Mouse (Mus musculus): ENCODE data around the gene Aamp. TPM values are rescaled to one million over a fixed set of nuclear protein-coding genes. Genes with fewer than 3 reads are reported as not detected.

The Aamp gene
- polyA plus RNA-seq, 1 experiment from 2014 or later: 130 TPM

DNA sequence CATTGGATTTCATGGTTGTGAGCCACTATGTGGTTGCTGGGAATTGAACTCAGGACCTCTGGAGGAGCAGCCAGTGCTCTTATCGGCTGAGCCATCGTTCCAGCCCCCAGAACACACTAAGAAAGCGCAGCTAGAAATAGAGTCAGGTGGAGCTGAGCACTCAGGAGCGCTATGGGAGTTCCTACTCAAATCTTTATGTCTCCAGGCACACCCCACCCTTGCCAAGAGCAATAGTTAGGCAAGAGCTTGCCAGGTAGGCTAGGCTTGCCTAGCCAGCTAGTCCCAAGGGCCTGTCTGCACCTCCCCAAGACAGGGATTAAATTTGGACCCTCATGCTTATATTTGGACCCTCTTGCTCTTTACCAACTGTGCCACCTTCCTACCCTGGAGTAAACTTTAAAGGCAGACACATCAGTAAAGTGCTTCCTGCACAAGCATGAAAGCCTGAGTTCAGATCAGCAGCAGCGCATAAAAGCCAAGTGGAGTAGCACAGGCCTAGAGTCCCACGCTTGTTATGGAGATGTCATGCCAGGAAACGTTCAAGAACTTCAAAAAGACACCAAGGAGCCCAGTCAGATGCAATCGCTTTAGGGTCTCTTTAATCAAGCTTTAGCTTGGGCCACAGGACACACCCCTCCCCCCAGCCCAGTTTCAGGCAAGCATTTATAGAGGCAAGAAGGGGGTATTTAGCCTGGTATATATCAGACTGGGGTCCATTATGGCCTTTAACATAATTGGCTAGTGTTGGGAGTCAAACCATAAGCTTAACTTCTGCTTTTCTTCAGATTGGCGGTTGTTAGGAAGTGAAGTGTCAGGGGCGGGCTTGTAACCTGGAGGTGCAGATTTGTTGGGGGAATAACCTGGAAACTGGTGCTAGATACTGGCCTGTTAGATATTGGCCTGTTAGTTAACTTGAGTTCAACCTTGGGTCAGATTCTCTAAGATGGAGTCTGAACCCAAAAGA, 23.7 kb upstream of the Aamp start:
- Histone ChIP-seq H3K27ac (ENCODE audit: low read depth, low read length) (no peak overlapping the region), H3K36me3 (ENCODE audit: control insufficient read depth, insufficient read depth) (no peaks in the 10 kb centered on the region), H3K4me3 (ENCODE audit: low read depth, low read length) (no peak overlapping the region), H3K9ac (ENCODE audit: low read depth, low read length) (no peak overlapping the region), H3K27me3 (replicated peaks; ENCODE audit: control insufficient read depth, insufficient read depth, low read length) (no peaks in the 10 kb centered on the region), H3K4me2 (replicated peaks; ENCODE audit: low read depth) (no peak overlapping the region), H3K4me1 (replicated peaks; ENCODE audit: control insufficient read depth, insufficient read depth, low read length) (0 out of 2 replicates have a peak, but pooled peaks cover 3% of the 10 kb centered on the region), H3K9me3 (ENCODE audit: control insufficient read depth) (no peaks in the 10 kb centered on the region)
- WGBS: 75% methylated on average over 10 of the region's 10 CpGs
- no peak for ATAC-seq
- TF ChIP-seq CTCF (IDR thresholded peaks at IDR 0.05; ENCODE audit: low read depth): no peak

DNA sequence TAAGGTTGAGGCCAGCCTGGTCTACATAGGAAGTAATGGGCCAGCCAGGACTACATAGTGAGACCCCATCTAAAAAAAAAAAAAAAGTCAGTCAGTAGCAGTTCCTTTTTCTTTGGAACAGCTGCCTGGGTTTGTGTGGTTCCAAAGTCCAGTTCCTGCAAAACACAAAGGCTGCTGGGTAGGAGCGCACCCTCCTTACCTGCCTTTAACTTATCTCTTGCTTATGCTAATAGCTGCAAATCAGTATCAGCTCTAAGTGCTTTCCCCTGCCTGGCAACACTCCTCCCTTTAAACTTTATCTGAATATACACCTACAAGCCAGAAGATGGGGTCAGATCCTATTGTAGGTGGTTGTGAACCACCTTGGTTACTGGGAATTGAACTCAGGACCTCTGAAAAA, 22.6 kb upstream of the Aamp start:
- Histone ChIP-seq H3K9me3 (ENCODE audit: control insufficient read depth) (no peaks in the 10 kb centered on the region), H3K4me3 (ENCODE audit: low read depth, low read length) (no peak overlapping the region), H3K27me3 (replicated peaks; ENCODE audit: control insufficient read depth, insufficient read depth, low read length) (no peaks in the 10 kb centered on the region), H3K4me2 (replicated peaks; ENCODE audit: low read depth) (no peak overlapping the region), H3K27ac (ENCODE audit: low read depth, low read length) (peak overlapping the region; percentile 21; the same call in 1 of the 2 replicates), H3K9ac (ENCODE audit: low read depth, low read length) (no peak overlapping the region), H3K4me1 (replicated peaks; ENCODE audit: control insufficient read depth, insufficient read depth, low read length) (peaks cover 10% of the 10 kb centered on the region), H3K36me3 (ENCODE audit: control insufficient read depth, insufficient read depth) (no peaks in the 10 kb centered on the region)
- 38% methylated on average over 1 of the region's 1 CpGs for WGBS
- ATAC-seq: peak; percentile 69
- TF ChIP-seq CTCF (IDR thresholded peaks at IDR 0.05; ENCODE audit: low read depth): 0 out of 2 replicates have a peak, but pooled peaks have one; percentile 21

DNA sequence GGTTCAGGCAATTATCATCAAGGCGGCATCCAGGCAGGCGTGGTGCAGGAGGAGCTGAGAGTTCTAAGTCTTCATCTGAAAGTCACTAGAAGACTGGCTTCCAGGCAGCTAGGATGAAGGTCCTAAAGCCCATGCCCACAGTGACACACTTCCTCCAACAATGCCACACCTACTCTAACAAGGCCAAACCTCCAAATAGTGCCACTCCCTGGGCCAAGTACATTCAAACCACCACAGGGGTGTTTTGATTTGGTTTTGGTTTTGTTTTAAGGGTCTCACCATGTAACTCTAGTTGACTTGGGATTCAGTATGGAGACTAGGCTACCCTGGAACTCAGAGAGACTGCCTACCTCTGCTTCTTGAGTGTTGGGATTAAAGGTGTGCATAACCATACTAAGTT, 21.0 kb upstream of the Aamp start, which contains the start of gene Tmbim1:
TSS of gene Tmbim1 (minus strand) at position 101 of the 400 bp plus-strand sequence.
- TF ChIP-seq CTCF (IDR thresholded peaks at IDR 0.05; ENCODE audit: low read depth): no peak
- Histone ChIP-seq H3K9me3 (ENCODE audit: control insufficient read depth) (no peaks in the 10 kb centered on the region), H3K4me3 (ENCODE audit: low read depth, low read length) (peak within 1 kb of the TSS; percentile 66), H3K27me3 (replicated peaks; ENCODE audit: control insufficient read depth, insufficient read depth, low read length) (no peaks in the 10 kb centered on the region), H3K36me3 (ENCODE audit: control insufficient read depth, insufficient read depth) (no peaks in the 10 kb centered on the region), H3K4me1 (replicated peaks; ENCODE audit: control insufficient read depth, insufficient read depth, low read length) (peaks cover 23% of the 10 kb centered on the region), H3K9ac (ENCODE audit: low read depth, low read length) (peak within 1 kb of the TSS; percentile 87; the same call in 1 of the 2 replicates), H3K4me2 (replicated peaks; ENCODE audit: low read depth) (peak within 1 kb of the TSS; percentile 87), H3K27ac (ENCODE audit: low read depth, low read length) (peak within 1 kb of the TSS; percentile 94)
- WGBS: 69% methylated on average over 2 of the region's 2 CpGs
- ATAC-seq: no peak

DNA sequence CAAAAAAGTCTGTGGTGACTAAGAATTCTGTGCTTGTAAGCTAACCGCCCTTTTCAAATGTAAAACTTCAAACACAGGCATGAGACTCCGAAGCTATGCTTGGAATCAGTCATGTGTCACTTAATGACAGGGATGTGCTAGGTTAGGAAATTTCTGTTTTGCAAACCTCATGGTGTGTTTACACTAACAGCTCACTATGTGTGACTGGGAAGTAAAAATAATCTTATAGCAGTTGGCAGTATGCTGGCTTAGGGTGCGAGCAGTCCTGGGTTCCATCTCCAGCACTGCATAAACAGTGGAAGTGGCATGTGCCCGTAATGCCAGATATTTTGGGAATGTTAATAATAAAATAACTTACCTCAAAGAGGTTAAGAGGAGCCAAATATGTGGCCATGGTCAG, 20.4 kb upstream of the Aamp start:
- Histone ChIP-seq H3K27ac (ENCODE audit: low read depth, low read length) (peak overlapping the region; percentile 94; the same call in 1 of the 2 replicates), H3K36me3 (ENCODE audit: control insufficient read depth, insufficient read depth) (no peaks in the 10 kb centered on the region), H3K27me3 (replicated peaks; ENCODE audit: control insufficient read depth, insufficient read depth, low read length) (no peaks in the 10 kb centered on the region), H3K9ac (ENCODE audit: low read depth, low read length) (no peak overlapping the region), H3K4me1 (replicated peaks; ENCODE audit: control insufficient read depth, insufficient read depth, low read length) (peaks cover 24% of the 10 kb centered on the region), H3K9me3 (ENCODE audit: control insufficient read depth) (no peaks in the 10 kb centered on the region), H3K4me2 (replicated peaks; ENCODE audit: low read depth) (no peak overlapping the region), H3K4me3 (ENCODE audit: low read depth, low read length) (no peak overlapping the region)
- ATAC-seq: no peak
- no peak for TF ChIP-seq CTCF (IDR thresholded peaks at IDR 0.05; ENCODE audit: low read depth)
- WGBS: 61% methylated on average over 4 of the region's 4 CpGs

DNA sequence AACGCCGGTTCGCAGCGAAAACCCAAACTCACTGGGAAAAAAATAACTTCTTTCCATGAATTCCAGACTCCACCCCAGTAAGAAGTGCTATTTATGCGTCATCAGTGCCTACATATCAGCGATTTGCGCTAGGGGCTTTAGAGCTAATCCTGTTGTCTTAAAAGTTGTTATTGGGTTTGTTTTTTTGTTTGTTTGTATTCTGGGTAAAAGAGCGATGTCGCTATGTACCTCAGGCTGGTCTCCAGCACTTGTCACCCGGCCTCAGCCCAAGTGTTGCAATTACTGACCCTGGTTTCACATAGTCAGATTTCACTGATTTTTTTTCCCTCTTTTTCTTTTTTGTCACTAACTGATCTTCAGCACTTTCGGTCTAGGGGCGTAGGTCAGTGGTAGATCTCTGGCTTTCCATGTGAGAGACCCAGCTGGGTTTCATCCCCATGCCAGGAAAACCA, 19.8 kb upstream of the Aamp start:
- peak overlapping the region; percentile 94 for H3K27ac ChIP-seq (ENCODE audit: low read depth, low read length)
- H3K9ac ChIP-seq (ENCODE audit: low read depth, low read length): peak overlapping the region; percentile 87
- H3K4me3 ChIP-seq (ENCODE audit: low read depth, low read length): peak overlapping the region; percentile 66
- TF ChIP-seq CTCF (IDR thresholded peaks at IDR 0.05; ENCODE audit: low read depth): no peak
- H3K36me3 ChIP-seq (ENCODE audit: control insufficient read depth, insufficient read depth): no peaks in the 10 kb centered on the region
- no peaks in the 10 kb centered on the region for H3K27me3 ChIP-seq (replicated peaks; ENCODE audit: control insufficient read depth, insufficient read depth, low read length)
- peaks cover 21% of the 10 kb centered on the region for H3K4me1 ChIP-seq (replicated peaks; ENCODE audit: control insufficient read depth, insufficient read depth, low read length)
- ATAC-seq: no peak
- peak overlapping the region; percentile 87 for H3K4me2 ChIP-seq (replicated peaks; ENCODE audit: low read depth)
- WGBS: 3% methylated on average over 12 of the region's 12 CpGs
- H3K9me3 ChIP-seq (ENCODE audit: control insufficient read depth): no peaks in the 10 kb centered on the region

GRCm38 (mm10) chr1:74303509-74304338, 19.2 kb upstream of the Aamp start:
- no peaks in the 10 kb centered on the region for H3K36me3 ChIP-seq (ENCODE audit: control insufficient read depth, insufficient read depth)
- TF ChIP-seq CTCF (IDR thresholded peaks at IDR 0.05; ENCODE audit: low read depth): peak; percentile 50
- ATAC-seq: peak; percentile 71
- 1% methylated on average over 54 of the region's 56 CpGs for WGBS
- peak overlapping the region; percentile 94 for H3K27ac ChIP-seq (ENCODE audit: low read depth, low read length)
- peak overlapping the region; percentile 66 for H3K4me3 ChIP-seq (ENCODE audit: low read depth, low read length)
- peak overlapping the region; percentile 87 for H3K9ac ChIP-seq (ENCODE audit: low read depth, low read length)
- peak overlapping the region; percentile 87 for H3K4me2 ChIP-seq (replicated peaks; ENCODE audit: low read depth)
- no peaks in the 10 kb centered on the region for H3K27me3 ChIP-seq (replicated peaks; ENCODE audit: control insufficient read depth, insufficient read depth, low read length)
- H3K4me1 ChIP-seq (replicated peaks; ENCODE audit: control insufficient read depth, insufficient read depth, low read length): peaks cover 28% of the 10 kb centered on the region
- H3K9me3 ChIP-seq (ENCODE audit: control insufficient read depth): no peaks in the 10 kb centered on the region
